Mouse (Mus musculus) kidney, adult 18-20 months (tissue): Measurements from ENCODE around the gene Pdgfd.
"Not testable (repeated sequence)": the region's sequence is repeated elsewhere in the genome, so short reads cannot be mapped to it uniquely, and the experiment has no call there.

ENCODE experiments used
- DNase-seq: peaks from one replicate; pipeline ENCODE4 v3.0.0; 2021

Pdgfd gene

DNA sequence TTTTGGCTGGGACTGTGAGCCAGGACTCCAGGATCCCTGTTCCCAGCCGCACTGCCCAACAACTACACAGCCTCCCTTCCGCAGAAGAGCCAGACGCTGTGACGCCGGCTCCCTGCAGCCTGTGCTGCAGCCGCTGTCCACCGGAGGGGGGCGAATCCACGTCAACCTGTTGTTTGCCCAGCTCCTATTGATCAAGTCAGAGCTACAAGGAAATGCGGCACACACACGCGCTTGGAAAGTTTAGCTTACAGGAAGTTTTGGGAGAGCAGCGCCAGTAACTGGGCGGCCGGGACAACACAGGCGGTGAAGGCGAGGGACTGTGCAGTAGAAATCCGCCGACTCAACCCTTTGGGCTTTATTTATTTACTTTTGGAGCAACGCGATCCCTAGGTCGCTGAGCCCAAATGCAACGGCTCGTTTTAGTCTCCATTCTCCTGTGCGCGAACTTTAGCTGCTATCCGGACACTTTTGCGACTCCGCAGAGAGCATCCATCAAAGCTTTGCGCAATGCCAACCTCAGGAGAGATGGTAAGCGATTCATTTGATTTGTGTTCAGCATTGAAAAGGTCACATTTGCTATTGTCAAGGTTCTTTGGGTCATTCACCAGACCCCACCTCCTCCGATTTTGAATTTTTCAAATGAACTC, at the start of gene Pdgfd:
Gene Pdgfd, plus strand, starts transcription at position 194 of the 647 bp plus-strand sequence.
- DNase-seq, result peak; percentile 60

DNA sequence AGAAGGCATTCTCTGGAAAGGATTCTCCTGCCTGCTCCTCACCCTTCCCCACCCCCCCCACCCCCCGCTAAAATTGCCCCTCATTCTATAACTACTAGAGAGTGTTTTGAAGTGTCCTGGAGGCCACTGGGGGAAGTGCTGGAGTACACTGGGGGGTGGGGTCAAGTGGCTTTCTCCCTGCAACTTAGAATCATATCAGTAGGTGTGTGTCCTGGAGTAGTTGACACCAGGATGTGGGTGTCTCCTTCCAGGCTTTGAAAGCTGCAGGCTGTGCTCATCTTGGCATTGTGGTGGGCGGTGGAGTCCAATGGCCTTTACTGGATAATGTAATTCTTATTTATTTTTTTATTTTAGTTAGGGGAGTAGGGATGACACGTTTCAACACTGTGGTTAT, 651 bp downstream of the Pdgfd start:
- DNase-seq, result no peak

DNA sequence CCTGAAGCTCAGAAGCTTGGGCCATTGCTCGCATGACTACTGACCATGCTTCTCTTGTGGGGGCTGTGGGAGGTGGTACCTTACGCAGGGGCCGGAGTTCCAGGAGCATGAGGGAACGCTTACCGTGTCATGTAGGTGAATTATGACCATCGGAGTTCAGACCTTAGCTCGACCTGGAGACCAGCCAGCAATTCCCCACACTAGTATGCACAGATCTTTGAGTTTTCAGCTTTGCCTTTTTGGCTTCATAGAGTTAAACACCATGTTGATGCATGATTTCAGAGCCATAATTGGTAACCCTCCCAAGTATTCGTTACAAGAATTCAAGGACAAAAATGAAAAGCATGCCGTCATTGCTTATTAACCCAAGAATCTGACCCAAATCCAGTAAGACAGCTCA, 2.6 kb downstream of the Pdgfd start:
- DNase-seq, result peak; percentile 5

DNA sequence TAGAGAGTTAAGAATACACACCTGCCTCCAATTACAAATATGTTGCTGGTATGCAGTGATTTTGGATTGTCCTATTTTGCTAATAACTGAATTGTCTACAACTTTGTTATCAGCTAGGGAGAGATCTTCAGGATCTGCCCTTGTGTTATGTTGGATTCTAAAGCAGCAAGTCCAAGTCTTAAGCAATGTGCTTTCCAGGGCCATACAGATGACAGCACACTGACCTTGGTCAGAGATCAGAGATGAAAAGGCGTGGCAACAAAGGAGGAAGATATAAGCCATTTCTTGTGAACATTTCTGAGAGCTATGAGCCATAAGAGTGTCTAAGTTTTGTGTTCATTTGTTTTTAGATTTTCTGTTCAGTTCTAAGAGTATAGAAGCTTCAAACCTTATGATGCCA, 4.9 kb downstream of the Pdgfd start:
- no peak for DNase-seq

DNA sequence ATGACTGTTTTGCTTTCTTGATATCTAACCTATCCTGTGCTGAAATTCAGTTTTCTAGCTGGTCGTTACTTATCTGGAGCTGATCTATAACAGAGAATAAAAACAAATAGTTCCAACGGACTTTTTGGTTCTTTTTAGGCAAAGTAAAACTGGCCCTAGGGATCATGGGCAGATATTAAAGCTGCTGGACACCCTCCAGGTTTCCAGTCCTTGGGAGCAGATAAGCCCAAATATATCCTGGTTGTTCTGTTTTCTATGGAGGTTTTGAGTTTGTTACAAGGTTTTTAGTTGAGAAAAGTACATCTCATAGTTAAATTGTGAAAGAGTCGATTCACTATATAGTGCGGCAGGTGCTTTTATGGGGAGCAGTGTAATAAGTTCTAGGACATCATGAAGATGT, 7.3 kb downstream of the Pdgfd start:
- DNase-seq, result no peak

DNA sequence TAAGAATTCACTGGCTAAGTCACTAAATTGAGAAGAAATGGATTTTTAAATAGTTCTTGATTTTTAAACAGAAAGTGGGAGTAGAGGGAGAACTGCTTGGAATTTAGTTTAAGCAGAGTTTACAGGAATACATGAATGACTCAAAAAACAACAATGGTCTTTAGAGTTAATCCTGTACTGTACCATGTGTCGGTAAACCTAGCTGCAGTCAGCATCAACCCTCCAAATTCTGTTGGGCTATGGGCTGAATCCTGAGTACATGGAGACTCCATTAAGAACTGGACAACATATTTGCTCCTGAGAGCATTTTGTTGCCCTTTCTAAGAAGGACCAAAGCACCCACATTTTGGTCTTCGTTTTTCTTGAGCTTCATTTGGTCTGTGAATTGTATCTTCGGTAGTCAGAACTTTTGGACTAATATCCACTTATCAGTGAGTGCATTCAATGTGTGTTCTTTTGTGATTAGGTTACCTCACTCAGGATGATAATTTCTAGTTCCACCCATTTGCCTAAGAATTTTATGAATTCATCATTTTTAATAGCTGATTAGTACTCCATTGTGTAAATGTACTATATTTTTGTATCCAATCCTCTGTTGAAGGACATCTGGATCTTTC, 14.0 kb downstream of the Pdgfd start:
- no peak for DNase-seq

DNA sequence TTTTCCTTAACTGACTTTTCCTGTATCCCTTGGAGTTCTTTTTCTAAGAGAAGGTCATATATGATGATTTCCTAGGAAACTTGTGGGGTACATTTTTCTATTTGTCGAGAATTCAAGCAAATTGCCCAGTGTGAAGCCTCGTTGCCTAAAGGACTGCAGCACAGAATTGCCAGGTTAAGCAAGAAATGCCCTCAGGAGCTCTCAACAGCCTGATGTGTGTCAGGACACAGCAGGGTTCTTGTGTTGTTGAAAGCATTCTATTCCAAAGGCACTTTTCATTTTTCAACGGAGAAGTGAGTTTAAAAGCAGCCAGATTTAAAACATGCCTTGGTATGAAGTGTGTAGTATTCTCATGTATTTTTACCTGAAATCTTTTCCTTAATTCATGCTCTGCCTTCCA, 19.6 kb downstream of the Pdgfd start:
- DNase-seq, result no peak

DNA sequence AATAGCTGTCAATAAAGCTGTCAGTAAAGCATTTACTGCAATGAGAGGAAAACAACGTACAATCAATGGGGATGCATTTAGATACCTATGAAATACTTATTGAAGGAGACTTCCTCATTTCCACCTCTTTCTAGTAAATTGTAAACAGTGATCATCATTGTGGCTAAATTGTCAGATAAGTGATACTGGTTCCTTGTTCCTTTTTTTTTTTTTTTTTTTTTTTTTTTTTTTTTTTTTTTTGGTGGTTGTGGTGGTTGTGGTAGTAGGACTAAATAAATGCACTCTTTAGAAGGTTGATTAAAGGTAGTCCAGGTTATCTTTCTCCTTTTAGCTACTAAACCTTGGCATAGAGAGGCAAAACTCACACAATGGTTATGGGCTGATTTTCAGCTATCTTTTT, 25.0 kb downstream of the Pdgfd start:
- DNase-seq, result no peak

DNA sequence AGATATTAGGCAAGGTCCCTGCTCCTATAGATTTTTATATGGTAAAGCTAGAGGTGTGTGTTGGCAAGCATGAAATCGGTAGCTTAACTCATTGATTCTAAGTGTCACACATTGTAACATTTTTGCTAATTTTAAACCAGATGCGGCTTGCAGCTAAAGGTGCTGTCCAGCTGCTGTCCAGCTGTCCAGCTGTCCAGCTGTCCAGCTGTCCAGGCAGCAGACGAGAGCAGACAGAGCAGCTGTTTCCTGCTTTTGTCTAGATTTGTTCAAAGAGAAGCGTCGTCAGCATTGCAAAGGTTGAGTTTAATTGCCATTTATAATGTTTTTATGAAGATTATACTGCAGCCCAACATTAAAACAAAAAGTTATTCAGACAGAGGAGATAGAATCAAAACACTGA, 44.5 kb downstream of the Pdgfd start:
- DNase-seq, result no peak

DNA sequence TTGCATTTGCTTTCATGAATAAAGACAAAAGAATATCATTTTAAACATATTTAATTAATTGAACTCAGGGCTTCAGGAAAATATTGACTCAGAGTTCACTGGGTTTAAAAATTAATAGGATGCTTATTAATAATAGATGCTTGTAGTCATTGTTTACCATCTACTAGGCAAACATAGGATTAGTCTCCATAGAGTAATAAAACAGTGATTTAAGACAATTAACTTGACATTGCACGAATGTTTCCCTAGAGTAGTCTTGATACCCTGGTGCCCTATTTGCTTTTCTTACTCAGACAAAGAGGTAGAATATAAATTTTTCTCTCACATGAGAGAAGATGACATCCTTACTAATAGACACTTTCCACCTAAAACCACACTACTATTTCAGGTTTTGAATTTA, 49.1 kb downstream of the Pdgfd start:
- no peak for DNase-seq

DNA sequence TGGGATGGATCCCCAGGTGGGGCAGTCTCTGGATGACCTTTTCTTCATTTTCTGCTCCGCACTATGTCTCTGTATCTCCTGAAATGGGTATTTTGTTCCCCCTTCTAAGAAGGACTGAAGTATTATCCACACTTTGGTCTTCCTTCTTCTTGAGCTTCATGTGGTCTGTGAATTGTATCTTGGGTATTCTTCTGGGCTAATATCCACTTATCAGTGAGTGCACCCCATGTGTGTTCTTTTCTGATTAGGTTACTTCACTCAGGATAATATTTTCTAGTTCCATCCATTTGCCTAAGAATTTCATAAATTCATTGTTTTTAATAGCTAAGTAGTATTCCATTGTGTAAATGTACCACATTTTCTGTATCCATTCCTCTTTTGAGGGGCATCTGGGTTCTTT, 67.6 kb downstream of the Pdgfd start:
- not testable (repeated sequence) for DNase-seq

DNA sequence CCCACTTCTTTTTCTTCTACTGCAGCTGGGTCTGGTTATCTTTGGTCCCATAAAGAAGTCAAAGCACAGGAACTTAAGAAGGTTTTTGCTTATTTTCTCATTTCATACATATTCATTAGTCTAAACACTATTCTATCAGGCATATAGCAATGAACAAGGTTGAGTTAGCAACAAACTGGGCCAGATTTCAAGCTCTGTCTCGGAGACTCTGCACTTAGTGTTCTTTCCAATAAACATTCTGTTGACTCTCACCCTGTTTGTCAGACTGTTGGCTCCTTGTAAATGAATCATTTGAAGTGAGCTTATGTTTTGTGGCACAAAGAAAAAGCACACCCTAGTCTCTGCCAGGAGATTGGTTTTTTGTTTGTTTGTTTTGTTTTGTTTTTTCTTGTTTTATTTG, 81.9 kb downstream of the Pdgfd start:
- no peak for DNase-seq

DNA sequence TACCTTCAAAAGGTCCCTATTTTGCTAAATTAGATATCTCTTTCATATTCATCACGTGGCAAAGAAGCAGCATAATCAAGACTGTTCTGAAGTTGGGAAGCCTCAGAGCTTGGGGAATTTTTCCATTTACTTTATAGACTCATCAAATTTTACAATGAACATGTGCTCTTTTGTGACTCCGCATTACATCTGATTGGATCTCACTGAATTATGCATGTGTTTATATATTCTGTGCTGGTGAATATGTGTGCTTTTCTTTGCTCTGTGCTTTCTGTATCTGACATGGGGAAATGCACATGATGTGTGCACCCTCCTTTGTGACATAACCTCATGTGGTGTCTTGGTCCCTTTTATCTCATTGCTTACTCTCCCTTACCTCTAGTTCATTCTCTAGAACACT, 83.6 kb downstream of the Pdgfd start:
- DNase-seq, result no peak

DNA sequence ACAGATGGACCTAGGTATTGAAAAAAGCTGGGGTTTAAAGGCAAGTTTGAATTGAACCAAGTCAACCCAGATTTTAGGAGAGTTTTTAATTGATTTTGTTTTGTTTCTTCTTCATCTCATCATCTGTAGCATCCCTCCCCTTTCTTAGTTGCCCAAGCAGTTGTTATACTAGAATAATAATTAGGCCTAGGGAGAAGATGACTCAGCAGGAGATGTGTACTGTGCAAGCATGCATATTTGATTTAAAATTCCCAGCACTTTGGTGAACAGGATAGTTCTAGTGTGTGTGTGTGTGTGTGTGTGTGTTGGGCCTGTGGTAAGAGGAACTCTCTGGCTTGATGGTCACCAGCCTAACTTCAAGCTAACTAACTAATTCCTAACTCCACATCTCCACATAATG, 88.7 kb downstream of the Pdgfd start:
- no peak for DNase-seq

DNA sequence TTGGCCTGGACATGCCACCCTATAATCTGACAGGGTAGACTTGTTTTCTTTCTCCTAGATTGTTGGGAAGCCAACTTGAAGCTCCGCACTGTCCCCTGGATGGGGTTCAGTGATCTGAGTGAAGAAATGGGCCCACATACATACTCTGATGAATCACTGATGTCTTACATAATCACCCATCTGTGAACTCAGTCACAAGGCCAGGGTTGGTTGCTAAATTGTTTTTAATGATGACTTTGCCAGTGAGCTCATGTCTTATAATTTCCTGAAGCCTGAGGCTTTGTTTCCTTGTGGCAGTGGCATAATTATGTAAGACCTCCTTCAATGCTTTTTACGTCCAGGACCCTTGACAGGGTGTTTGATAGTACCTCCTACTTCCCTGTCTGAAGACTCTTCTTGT, 96.4 kb downstream of the Pdgfd start:
- no peak for DNase-seq

DNA sequence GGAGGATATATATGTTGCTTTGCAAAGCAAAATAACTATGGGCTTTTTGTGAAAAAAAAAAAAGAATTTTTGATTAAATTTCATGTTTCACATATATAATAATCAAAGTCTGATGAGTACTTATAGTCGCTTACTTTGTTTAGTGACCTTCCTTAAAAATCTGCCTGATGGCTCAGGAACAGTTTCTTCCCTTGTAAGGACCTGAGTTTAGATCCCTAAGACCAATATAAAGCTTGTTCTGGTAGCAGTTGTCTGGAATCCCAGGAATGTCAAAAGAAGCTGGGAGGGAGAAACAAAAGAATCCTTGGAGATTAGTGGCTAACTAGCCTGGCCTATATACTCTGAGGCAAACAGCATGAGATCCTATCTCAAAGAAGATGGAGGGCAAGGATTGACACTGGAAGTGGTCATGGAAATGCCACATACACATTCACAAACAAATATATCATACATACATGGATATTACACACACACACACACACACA, 101.5 kb downstream of the Pdgfd start, which contains the start of gene Ddi1:
Gene Ddi1, minus strand, starts transcription at position 51 of the 485 bp plus-strand sequence.
- no peak for DNase-seq

DNA sequence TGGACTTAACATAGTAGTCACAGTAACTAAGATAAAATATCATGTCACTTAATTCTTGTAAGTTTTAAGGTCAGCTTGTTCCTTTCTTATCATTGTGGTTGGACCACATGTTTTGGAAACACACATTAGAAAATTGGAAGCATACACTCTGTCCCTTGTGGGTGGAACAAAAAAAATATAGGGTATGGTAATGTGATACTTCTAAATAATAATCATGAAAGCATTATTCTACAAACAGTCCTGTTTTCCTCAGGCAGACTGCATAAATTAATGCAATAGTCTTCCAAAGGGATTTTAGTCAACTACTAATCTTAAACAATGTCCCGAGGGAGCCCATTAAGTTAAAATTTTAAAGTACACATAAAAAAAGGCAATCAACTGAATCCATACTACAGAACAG, 108.0 kb downstream of the Pdgfd start:
- no peak for DNase-seq

DNA sequence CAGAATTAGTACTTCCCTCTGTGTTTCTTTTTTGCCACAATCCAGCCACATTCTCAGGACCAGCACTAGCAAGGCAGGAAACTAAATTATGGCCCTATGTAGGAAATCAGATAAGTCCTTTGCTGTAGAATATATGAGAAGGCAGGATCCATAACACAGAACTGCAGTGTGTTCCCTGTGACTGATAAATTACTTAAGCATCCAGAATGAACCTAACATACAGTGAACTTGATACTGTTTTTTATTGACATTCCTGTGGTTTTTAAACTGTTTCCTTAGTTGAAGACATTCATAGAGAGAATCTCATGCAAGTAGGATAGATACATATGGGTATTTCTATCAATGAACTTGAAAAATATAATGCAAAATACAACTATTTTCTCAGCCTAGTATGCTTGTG, 109.1 kb downstream of the Pdgfd start:
- no peak for DNase-seq

DNA sequence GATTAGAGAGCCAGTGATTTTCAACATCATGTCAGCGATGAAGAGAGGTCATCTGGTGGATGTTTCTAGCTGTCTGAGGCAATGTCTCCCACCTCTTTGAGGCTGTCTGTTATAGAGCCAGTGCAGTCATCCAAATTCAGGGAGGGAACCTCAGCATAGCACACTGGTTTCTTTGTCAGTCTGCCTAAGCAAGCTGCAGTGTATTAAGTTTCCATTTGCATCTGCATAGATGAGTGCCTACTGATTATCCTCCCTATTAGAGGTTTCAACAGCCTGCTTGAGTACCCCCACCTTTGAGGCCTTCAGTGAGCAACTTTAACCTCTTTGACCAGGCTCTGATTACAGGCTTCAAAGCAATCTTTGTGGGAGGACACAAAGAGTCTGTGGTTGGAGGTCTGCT, 118.4 kb downstream of the Pdgfd start:
- no peak for DNase-seq

DNA sequence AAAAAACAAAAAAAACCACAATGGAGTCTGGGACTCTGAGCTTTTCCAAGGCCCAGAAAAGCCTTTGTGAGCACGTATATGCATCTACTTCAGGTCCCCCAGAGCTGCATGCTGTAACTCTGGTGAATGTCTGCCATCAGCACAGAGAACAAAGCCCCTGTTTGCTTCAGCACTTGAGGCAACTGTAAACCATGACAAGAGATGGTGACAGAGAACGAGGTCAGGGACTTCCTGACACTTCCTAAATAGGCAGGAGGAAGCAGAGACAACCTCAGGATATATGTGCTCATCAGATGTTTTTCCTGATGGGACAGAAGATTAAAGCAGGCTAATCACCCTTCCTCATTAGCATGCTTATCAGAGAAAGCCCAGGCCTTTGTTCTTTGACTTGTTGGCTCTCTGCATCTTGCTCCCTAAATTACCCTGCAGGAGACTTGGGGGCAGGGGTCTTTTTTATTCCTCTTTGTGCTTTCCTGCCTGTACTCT, 120.9 kb downstream of the Pdgfd start:
- no peak for DNase-seq

DNA sequence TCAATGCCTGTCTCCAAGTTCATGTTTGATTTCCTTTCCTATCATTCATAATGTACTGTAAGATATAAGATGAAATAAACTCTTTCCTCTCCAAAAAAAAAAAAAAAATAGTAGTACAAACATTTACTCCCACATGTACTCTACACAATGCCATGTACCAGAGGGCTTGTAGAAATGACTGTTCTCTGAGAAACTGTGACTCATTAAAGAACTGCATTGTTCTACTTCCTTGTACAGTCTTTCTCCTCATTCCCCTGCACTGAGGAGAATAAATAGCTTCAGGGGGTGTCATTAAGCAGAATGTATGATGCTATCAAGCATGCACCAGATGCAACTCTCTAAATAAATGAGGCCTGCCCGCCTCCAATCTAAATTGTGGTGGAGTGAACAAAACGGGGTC, 130.2 kb downstream of the Pdgfd start:
- DNase-seq, result no peak

DNA sequence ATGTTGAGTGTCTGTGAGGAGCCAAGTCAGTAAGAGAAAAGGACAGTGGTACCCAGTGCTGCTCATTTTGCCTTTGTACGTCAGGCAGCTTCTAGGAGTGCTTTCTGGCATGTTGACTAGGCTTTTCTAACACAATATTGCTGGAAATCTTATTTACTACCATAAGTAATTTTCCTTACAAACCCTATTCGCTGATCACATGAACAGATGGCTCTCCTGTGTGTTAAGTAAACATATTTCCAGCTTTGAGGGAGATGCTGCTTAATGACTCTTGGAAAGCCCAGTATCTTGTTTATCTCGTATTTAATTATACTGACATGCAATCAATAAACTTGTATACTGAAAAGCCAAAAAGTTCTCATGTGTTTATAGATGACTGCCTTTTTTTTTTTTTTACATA, 133.7 kb downstream of the Pdgfd start:
- no peak for DNase-seq

DNA sequence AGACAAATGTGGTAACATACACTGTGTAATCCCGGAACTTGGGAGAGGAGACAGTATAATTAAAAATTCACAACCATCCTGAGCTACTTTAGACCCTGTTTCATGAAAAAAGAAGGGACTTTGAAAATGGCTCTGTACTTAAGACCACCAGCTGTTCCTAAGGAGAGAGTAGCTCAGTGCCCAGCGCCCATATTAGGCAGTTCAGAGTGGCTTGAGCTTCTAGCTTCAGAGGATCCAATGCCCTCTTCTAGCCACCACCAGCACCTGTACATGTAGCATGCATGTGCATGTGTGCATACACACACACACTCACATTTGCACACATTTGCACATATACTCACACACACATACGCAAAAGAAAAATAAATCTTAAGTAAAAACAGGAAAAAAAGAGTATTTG, 136.2 kb downstream of the Pdgfd start:
- DNase-seq, result no peak

DNA sequence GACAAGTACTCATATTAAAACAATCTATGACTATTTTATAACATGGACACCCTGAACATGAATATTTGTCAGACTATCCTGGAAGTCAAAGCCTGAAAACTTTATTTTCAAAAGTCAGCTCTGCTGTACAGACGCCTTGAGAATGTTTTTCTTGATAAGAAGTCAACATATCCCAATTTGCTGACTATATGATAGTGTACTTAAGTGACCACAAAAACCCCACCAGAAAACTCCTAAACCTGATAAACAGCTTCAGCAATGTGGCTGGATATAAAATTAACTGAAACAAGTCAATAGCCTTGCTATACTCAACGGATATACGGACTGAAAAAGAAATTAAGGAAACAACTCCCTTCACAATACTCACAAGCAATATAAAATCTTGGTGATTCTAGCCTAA, 137.5 kb downstream of the Pdgfd start:
- DNase-seq, result no peak

DNA sequence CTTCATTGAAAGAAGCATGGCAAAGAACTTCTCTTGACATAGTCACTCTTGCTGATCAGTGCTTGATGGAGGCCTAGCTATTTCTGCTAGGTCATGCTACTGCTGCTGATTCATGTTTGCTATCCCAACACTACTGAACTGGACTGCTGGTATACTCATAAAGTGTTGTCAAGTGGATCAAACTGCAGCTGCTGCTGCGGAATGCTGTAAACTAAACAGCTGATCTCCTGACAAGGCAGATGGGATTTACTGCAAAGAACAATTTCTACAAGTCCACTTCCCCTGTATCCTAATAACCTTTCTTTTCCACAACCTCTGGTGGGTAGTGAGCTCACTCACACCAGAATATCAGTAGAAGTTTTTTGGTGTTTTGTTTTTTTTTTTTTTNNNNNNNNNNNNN, 148.7 kb downstream of the Pdgfd start:
- no peak for DNase-seq
